Mouse (Mus musculus) thymus, postnatal 36 days (tissue): ENCODE measurements around the gene Smpd1.
A peak's percentile ranks its signal among the peaks of the same experiment; 100 is the strongest.

Experiments
- DNase-seq, 2 experiments: peaks; one replicate each; pipeline ENCODE4 v3.0.0; 2022; ENCODE audit warnings: mixed read lengths in 2 of 2

The Smpd1 gene

DNA sequence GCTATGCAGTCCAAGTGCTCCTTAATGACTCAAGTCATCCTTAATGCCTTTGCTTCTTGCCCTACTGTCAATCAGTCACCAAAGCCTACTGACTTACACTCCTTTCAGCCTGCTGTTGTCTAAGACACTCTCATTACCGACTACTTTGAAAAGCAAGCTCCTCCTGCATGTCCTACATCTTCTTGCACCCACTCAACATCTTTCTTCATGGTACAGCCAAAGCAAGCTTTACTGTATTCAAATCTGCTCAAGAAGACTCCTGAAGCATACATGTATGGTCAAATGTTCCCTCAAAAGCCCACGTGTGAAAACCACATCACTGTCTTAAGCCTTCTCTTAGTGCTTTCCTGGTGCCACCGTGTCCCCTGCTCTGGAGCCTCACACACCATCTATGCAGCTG is 9.2 kb downstream of the Smpd1 start:
- no peak for DNase-seq

GRCm38 (mm10) chr7:105565071-105565836 is 11.1 kb downstream of the Smpd1 start:
- DNase-seq, result no peak

DNA sequence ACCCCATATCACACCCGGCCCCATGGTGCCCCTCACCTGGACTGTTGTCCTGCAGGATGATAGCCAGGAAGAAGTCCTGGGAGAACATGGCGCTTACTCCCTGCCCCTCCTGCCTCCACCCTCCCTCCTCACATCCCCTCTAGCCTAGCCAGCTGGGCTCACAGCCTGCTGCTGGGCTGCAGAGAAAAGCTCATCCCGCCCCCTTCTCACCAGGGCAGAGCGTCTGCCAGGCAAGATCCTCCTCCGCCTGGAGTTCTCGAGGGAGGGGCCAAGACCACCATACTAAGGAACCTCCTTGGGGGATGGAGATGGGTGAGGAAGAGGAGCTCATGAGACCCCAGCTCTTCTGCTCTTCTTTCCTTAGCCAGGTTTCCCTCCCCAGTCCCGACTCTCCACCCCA is 14.4 kb downstream of the Smpd1 start:
- DNase-seq, result no peak

DNA sequence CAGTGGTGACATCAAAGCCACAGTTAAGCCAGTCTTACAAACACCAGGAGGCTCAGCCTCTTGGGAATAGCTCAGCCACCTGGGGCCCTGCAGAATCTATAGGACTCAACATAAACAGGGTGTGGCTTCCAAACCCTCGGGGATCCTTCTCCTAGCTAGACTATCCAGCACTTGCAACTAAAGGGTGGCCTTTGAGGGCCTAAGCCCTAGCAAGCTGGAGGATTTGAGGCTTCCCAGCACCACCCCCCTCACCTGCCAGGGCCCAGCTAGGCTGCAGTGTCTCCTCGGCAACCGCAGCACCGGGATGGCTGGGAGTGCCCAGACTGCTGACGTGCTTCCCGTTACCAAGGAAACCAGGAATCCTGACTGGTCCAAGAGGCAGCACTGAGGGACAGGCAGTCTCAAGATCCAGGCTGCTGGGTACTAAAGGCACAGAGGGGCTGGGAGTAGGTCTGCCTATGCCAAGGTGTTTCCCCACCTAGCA is 14.9 kb downstream of the Smpd1 start:
- DNase-seq, result no peak

GRCm38 (mm10) chr7:105569512-105570496 is 15.6 kb downstream of the Smpd1 start:
- DNase-seq, result no peak

DNA sequence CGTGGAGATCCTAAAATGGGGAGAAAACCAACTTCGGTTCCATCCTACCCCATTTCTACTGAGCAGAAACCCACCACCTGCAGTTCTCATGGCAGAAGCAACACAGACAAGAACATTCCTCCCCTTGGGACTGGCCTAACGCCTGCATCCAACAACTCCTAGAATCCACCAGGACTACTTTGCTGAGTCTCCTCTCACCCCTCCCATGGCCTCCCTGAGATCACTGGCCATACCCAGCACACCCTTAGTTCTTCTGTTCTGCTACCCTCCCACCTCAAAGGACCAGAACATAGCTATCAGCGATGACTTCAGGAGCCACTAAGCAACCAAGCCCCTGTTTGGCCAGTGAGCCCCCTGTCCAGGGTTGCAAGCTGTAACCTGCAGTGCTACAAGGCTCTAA is 16.6 kb downstream of the Smpd1 start:
- no peak for DNase-seq

DNA sequence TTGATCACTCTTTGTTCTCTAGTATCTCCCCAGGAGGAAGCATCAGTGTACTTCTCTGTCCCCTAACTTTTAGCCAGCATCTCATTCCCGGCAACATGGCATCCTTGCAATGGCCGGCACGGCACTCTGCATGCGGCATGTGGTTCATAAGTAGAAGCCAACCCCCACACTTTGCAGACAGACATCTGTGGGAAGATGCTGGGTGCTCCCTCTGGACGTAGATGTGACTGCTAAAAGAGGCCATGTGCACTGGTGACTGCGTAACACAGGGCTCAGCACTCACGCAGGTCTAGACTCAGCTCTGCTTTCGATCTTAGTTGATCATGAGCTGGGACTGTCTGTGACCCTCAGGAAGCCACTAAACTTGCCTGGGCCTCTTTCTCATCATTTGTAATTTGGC is 18.8 kb downstream of the Smpd1 start:
- DNase-seq, result no peak

DNA sequence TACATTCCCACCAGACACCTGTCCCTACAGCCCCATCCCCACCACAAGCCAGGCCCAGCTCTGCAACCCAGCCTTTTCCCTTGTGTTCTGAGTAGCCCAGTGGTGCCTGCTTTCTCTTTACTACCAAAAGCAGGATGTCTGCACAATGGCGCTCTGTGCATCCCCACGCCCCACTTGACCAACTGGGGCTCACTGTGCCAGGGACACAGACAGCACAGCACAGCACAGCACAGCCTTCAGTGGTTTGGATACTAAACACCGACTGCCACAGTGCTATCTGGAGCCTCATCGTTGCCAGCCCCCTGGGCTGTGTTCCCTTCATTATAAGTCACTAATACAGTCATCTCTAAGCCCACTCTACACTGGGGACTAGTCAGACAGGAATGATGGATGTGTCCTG is 20.4 kb downstream of the Smpd1 start:
- DNase-seq, result no peak

DNA sequence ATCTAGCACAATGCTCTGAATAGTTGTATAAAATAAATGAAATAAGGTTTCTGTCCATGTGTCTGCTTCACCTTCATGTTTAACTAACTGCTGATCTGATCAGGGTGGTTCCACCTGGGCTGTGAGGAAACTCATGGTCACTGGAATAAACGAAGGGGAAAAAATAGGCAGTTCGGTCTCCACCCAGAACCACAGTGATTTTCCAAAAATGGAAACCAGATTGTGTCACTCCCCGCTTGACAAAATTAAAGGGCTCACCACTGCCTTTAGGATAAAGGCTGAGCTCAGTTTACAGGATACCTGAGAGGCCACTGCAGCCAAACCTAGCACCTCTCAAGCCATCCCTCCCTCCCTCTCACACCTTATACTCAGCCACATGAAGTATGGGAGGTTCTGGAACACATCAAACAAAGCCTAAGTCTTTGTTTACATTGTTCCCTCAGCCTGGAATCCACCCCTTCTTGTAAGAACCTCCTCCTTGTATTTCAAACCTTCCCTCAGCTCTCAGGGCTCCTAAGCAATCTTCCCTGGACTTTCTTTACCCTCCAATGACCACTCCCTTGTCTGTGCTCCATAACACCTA is 22.1 kb downstream of the Smpd1 start:
- DNase-seq, result no peak

GRCm38 (mm10) chr7:105577377-105577871 is 23.3 kb downstream of the Smpd1 start:
- no peak for DNase-seq

DNA sequence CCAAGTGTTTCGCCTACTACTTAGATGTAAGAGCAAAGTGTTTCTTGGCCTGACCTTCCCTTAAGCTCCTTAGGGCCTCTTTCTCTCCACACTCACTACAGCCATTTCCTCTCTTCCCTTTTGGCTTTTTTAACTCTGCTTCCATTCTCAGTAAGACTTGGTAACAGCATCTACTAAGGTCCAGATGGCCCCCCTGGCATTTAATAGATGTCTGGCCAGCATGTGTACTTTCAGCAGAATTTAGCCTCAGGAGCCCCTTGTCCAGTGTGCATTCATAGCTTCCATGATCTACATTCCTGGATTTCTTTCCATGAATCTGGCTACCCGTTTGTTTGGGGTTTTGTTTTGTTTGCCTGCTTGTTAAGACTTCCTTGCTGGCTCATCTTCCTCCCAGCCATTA is 24.3 kb downstream of the Smpd1 start:
- no peak for DNase-seq

- DNase-seq, result no peak
Measured at GRCm38 (mm10) chr7:105580627-105581089, 26.5 kb downstream of the Smpd1 start.

GRCm38 (mm10) chr7:105581094-105581703 is 27.0 kb downstream of the Smpd1 start, which contains the start of gene Apbb1:
TSS of gene Apbb1 (minus strand) at chr7:105581653.
- peak; percentile 54 to 60 for DNase-seq

GRCm38 (mm10) chr7:105581959-105582358 is 27.8 kb downstream of the Smpd1 start:
- no peak for DNase-seq

GRCm38 (mm10) chr7:105588325-105588912 is 34.3 kb downstream of the Smpd1 start:
- DNase-seq, result no peak

GRCm38 (mm10) chr7:105590097-105590496 is 35.9 kb downstream of the Smpd1 start:
- no peak for DNase-seq

DNA sequence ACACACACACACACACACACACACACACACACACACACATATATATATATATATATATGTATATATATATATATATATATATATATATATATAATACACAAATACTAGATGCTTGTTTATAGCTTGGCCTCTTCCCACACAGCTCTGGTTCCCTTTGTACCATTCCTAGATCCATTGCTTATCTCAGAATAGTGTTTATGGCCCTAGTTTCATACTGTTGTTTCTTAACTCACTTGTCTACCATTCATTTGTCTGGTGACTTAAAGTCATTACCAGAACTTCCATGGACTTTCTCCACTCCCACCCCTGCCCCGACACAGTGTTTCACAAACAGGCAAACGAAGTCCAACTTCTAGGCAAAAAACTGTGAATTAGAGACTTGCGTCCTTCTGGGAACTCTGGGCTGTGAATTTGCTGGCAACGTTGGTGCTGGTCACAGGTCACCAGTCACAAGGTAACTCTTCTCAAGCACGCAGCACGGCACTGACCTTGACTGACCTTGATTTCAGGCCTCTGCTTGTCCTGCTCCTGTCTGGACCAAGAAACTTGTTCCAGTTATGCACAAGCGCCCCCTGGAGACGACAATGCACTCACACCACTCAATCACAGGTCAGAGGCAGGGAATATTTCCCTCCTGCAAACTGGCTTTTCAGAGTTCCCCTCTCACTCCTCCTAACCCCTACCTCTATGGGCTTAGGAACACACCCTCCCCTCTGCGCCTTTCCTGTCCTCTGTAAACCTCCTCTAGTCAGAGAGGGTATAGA is 48.9 kb downstream of the Smpd1 start:
- DNase-seq, result peak; percentile 41 to 45
